Mouse (Mus musculus): ENCODE data around the gene Pnkp.

GRCm38 (mm10) chr7:44870614-44871013, 13.7 kb downstream of the Pnkp start:
- TF ChIP-seq CTCF (IDR thresholded peaks at IDR 0.05; ENCODE audit: low read depth), result no peak
- no peak for TF ChIP-seq EP300 (IDR thresholded peaks at IDR 0.05; ENCODE audit: low read depth)

Data from liver, embryonic 14.5 days (tissue).